Mouse (Mus musculus) cerebellum, adult 11 months (tissue): Measurements from ENCODE around the gene Serhl.
A peak's percentile ranks its signal among the peaks of the same experiment; 100 is the strongest.
"Not testable (repeated sequence)": the region's sequence is repeated elsewhere in the genome, so short reads cannot be mapped to it uniquely, and the experiment has no call there.

ENCODE experiments used
- DNase-seq: peaks from one replicate; pipeline ENCODE4 v3.0.0; 2022

Serhl gene

GRCm38 (mm10) chr15:83085901-83086300, 3.4 kb upstream of the Serhl start:
- no peak for DNase-seq

GRCm38 (mm10) chr15:83086636-83087328, 2.5 kb upstream of the Serhl start:
- no peak for DNase-seq

- no peak for DNase-seq
Observed at GRCm38 (mm10) chr15:83088495-83089428, 544 bp upstream of the Serhl start.

GRCm38 (mm10) chr15:83090874-83091273, 1.6 kb downstream of the Serhl start:
- no peak for DNase-seq

- DNase-seq: no peak
Observed at GRCm38 (mm10) chr15:83093687-83094086, 4.4 kb downstream of the Serhl start.

GRCm38 (mm10) chr15:83095950-83096349, 6.6 kb downstream of the Serhl start:
- no peak for DNase-seq

- DNase-seq: no peak
Observed at GRCm38 (mm10) chr15:83099533-83100331, 10.4 kb downstream of the Serhl start.

- DNase-seq: no peak
Observed at GRCm38 (mm10) chr15:83100332-83100662, 11.0 kb downstream of the Serhl start.

- DNase-seq: no peak
Observed at GRCm38 (mm10) chr15:83103111-83103510, 13.8 kb downstream of the Serhl start.

- no peak for DNase-seq
Observed at GRCm38 (mm10) chr15:83106426-83106825, 17.1 kb downstream of the Serhl start.

- DNase-seq: no peak
Observed at GRCm38 (mm10) chr15:83107814-83108213, 18.5 kb downstream of the Serhl start.

- no peak for DNase-seq
Observed at GRCm38 (mm10) chr15:83111290-83111689, 22.0 kb downstream of the Serhl start.

- no peak for DNase-seq
Observed at GRCm38 (mm10) chr15:83111874-83112273, 22.6 kb downstream of the Serhl start.

GRCm38 (mm10) chr15:83112898-83113297, 23.6 kb downstream of the Serhl start:
- DNase-seq: peak; percentile 26

GRCm38 (mm10) chr15:83114106-83114505, 24.8 kb downstream of the Serhl start:
- DNase-seq: no peak

GRCm38 (mm10) chr15:83115071-83115470, 25.8 kb downstream of the Serhl start:
- DNase-seq: no peak

GRCm38 (mm10) chr15:83118360-83118759, 29.1 kb downstream of the Serhl start:
- peak; percentile 53 for DNase-seq

GRCm38 (mm10) chr15:83121709-83122565, 32.6 kb downstream of the Serhl start:
- peak; percentile 39 for DNase-seq

- peak; percentile 85 for DNase-seq
Observed at GRCm38 (mm10) chr15:83122566-83123145, 33.4 kb downstream of the Serhl start, which contains the start of gene Rrp7a. TSS of gene Rrp7a (minus strand) at chr15:83122801.

- no peak for DNase-seq
Observed at GRCm38 (mm10) chr15:83124625-83125024, 35.3 kb downstream of the Serhl start.

GRCm38 (mm10) chr15:83126582-83126981, 37.3 kb downstream of the Serhl start:
- DNase-seq: no peak

GRCm38 (mm10) chr15:83127037-83127436, 37.7 kb downstream of the Serhl start:
- not testable (repeated sequence) for DNase-seq
